Mouse (Mus musculus): ENCODE results near the gene Abhd12.

DNA sequence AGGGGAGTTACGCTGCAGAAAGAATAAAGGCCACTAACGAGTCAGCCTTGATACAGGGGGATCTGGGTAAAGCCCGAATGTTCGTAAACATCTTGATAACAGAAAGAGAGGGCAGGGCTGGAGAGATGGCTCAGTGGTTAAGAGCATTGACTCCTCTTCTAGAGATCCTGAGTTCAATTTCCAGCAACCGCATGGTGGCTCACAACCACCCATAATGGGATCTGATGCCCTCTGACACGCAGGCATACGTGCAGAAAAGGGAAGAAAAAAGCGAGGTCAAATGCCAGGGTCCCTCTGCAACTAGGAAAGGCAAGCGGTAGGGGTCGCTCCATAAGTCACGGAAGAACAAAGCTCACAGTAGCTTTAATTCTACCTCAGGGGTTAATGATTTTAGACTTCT lies 63.4 kb downstream of the Abhd12 start:
- TF ChIP-seq CTCF (IDR thresholded peaks at IDR 0.05; ENCODE audit: control insufficient read depth, insufficient read depth, insufficient replicate concordance, low read depth, low read length) (no peak), POLR2A (IDR thresholded peaks at IDR 0.05; ENCODE audit: control insufficient read depth, low read depth, low read length) (no peak)
